Mouse (Mus musculus) MEL (cell line): ENCODE data around the gene Vmn1r35. TPM values are rescaled to one million over a fixed set of nuclear protein-coding genes. Genes with fewer than 3 reads are reported as not detected.
"Not testable (repeated sequence)": the region's sequence is repeated elsewhere in the genome, so short reads cannot be mapped to it uniquely, and the experiment has no call there.

Experiments
- DNase-seq: peaks from one replicate; pipeline ENCODE4 v3.0.0; 2011; ENCODE audit warnings: low read depth, low spot score
- H3K27ac ChIP-seq: 2 replicates; pipeline ENCODE4 v1.5.1; 2012; ENCODE audit warnings: low read depth, mild to moderate bottlenecking, control low read depth, low read length, moderate library complexity; ENCODE audit not compliant: control insufficient read depth
- H3K27me3 ChIP-seq, 2 experiments: fragments of 150-350 bp in 1 of 2; sonication (generic) in 1 of 2; 2 replicates each; pipeline ENCODE4 v1.6.1; 2012; ENCODE audit warnings: low read length in 2 of 2, mild to moderate bottlenecking in 2 of 2, improper control_type of control experiment in 1 of 2, moderate library complexity in 1 of 2; ENCODE audit not compliant: insufficient read depth in 2 of 2, control insufficient read depth in 1 of 2
- H3K36me3 ChIP-seq, 2 experiments: 2 replicates each; pipeline ENCODE4 v1.6.1; 2012 to 2014; ENCODE audit warnings: low read length in 2 of 2, improper control_type of control experiment in 1 of 2, inconsistent platforms in 1 of 2, mild to moderate bottlenecking in 1 of 2; ENCODE audit not compliant: insufficient read depth in 2 of 2, control insufficient read depth in 1 of 2
- H3K4me1 ChIP-seq, 2 experiments: fragments of 150-350 bp in 1 of 2; sonication (generic) in 1 of 2; 2 replicates each; pipeline ENCODE4 v1.6.1; 2012; ENCODE audit warnings: low read length in 2 of 2, improper control_type of control experiment in 1 of 2, mild to moderate bottlenecking in 1 of 2; ENCODE audit not compliant: insufficient read depth in 2 of 2, control insufficient read depth in 1 of 2
- H3K4me3 ChIP-seq, 2 experiments: fragments of 150-350 bp in 1 of 2; sonication (generic) in 1 of 2; 2 replicates each; pipeline ENCODE4 v1.5.1; 2012; ENCODE audit warnings: low read depth in 2 of 2, low read length in 2 of 2, mild to moderate bottlenecking in 2 of 2, moderate library complexity in 2 of 2, control low read depth in 1 of 2, improper control_type of control experiment in 1 of 2; ENCODE audit not compliant: control insufficient read depth in 1 of 2, insufficient read depth in 1 of 2
- H3K79me2 ChIP-seq: 2 replicates; pipeline ENCODE4 v1.6.1; 2012; ENCODE audit warnings: mild to moderate bottlenecking, low read length, moderate library complexity; ENCODE audit not compliant: control insufficient read depth, poor library complexity, insufficient read depth
- H3K9ac ChIP-seq: 2 replicates; pipeline ENCODE4 v1.6.1; 2012; ENCODE audit warnings: low read depth, mild to moderate bottlenecking, control low read depth, low read length, moderate library complexity; ENCODE audit not compliant: control insufficient read depth, poor library complexity, severe bottlenecking
- H3K9me3 ChIP-seq: fragments of 150-350 bp; sonication (generic); replicated peaks from 2 replicates; pipeline ENCODE4 v1.6.1; 2012; ENCODE audit warnings: mild to moderate bottlenecking, low read length, improper control_type of control experiment, moderate library complexity; ENCODE audit not compliant: insufficient read depth
- CHD1 ChIP-seq: IDR thresholded peaks from 2 replicates; pipeline ENCODE4 v1.6.1; 2012; ENCODE audit warnings: low read depth, mild to moderate bottlenecking, inconsistent platforms, low read length, improper control_type of control experiment
- CHD2 ChIP-seq: IDR thresholded peaks from 2 replicates; pipeline ENCODE4 v1.6.1; 2011; ENCODE audit warnings: low read length, improper control_type of control experiment
- E2F4 ChIP-seq: IDR thresholded peaks from 2 replicates; pipeline ENCODE4 v1.6.1; 2011; ENCODE audit warnings: low read depth, low read length, improper control_type of control experiment, borderline replicate concordance
- EP300 ChIP-seq, 2 experiments: IDR thresholded peaks; 2 replicates each; pipeline ENCODE4 v1.6.1; 2011; ENCODE audit warnings: improper control_type of control experiment in 2 of 2, low read length in 2 of 2, low read depth in 1 of 2, mild to moderate bottlenecking in 1 of 2
- ETS1 ChIP-seq: IDR thresholded peaks from 2 replicates; pipeline ENCODE4 v1.6.1; 2012; ENCODE audit warnings: low read depth, mild to moderate bottlenecking, inconsistent platforms, low read length, improper control_type of control experiment, moderate library complexity
- MAFK ChIP-seq: IDR thresholded peaks from 2 replicates; pipeline ENCODE4 v1.6.1; 2011; ENCODE audit warnings: low read depth, mild to moderate bottlenecking, low read length, improper control_type of control experiment, borderline replicate concordance
- MAX ChIP-seq: IDR thresholded peaks from 2 replicates; pipeline ENCODE4 v1.6.1; 2011; ENCODE audit warnings: low read length, improper control_type of control experiment
- MAZ ChIP-seq: IDR thresholded peaks from 2 replicates; pipeline ENCODE4 v1.6.1; 2012; ENCODE audit warnings: low read depth, mild to moderate bottlenecking, inconsistent platforms, low read length, improper control_type of control experiment
- MEF2A ChIP-seq: IDR thresholded peaks from 2 replicates; pipeline ENCODE4 v1.6.1; 2014; ENCODE audit warnings: low read depth, mild to moderate bottlenecking, inconsistent platforms, low read length, improper control_type of control experiment; ENCODE audit not compliant: poor library complexity, insufficient replicate concordance, severe bottlenecking; ENCODE audit errors: extremely low read depth
- MXI1 ChIP-seq: IDR thresholded peaks from 2 replicates; pipeline ENCODE4 v1.6.1; 2011; ENCODE audit warnings: mild to moderate bottlenecking, low read depth, low read length, improper control_type of control experiment
- NRF1 ChIP-seq: IDR thresholded peaks from 2 replicates; pipeline ENCODE4 v1.6.1; 2014; ENCODE audit warnings: low read depth, mild to moderate bottlenecking, inconsistent platforms, low read length, improper control_type of control experiment, moderate library complexity; ENCODE audit not compliant: poor library complexity, insufficient read depth, severe bottlenecking
- POLR2AphosphoS2 ChIP-seq: IDR thresholded peaks from 2 replicates; pipeline ENCODE4 v1.6.1; 2011; ENCODE audit warnings: low read length, improper control_type of control experiment
- POLR2AphosphoS5 ChIP-seq: IDR thresholded peaks from 2 replicates; pipeline ENCODE4 v1.6.1; 2012; ENCODE audit warnings: low read depth, borderline replicate concordance, mild to moderate bottlenecking, inconsistent platforms, low read length, moderate library complexity, mixed read lengths
- RAD21 ChIP-seq: IDR thresholded peaks from 2 replicates; pipeline ENCODE4 v1.6.1; 2011; ENCODE audit warnings: mild to moderate bottlenecking, low read depth, low read length, improper control_type of control experiment
- SIN3A ChIP-seq: IDR thresholded peaks from 2 replicates; pipeline ENCODE4 v1.6.1; 2012; ENCODE audit warnings: low read length, improper control_type of control experiment, inconsistent platforms
- SMC3 ChIP-seq: IDR thresholded peaks from 2 replicates; pipeline ENCODE4 v1.6.1; 2011; ENCODE audit warnings: low read depth, low read length, improper control_type of control experiment
- TAL1 ChIP-seq: IDR thresholded peaks from 2 replicates; pipeline ENCODE4 v1.6.1; 2012; ENCODE audit warnings: mild to moderate bottlenecking, inconsistent platforms, low read length, moderate library complexity, mixed read lengths
- TCF12 ChIP-seq: IDR thresholded peaks from 2 replicates; pipeline ENCODE4 v1.6.1; 2014; ENCODE audit warnings: low read depth, mild to moderate bottlenecking, inconsistent platforms, low read length, improper control_type of control experiment, moderate library complexity
- polyA plus RNA-seq, 2 experiments: library from polyadenylated mRNA; stranded (reverse) in 1 of 2; unstranded in 1 of 2; fragments of >175 nt in 1 of 2; fragments of >200 nt in 1 of 2; gene quantifications; 2 replicates each; pipeline versions ENCODE4 v1.2.1 to v1.2.4; 2012; ENCODE audit warnings: low replicate concordance in 2 of 2, low read depth in 1 of 2; ENCODE audit not compliant: insufficient read length in 2 of 2, insufficient read depth in 1 of 2, missing spikeins in 1 of 2
- total RNA-seq: library from RNA; depleted of rRNA; stranded (reverse); fragments of 300-350 nt; gene quantifications from 2 replicates; pipeline ENCODE4 v1.2.3, GENCODE M21; 2012; rRNA removed

Gene Vmn1r35
- not detected in 2 replicates for total RNA-seq
- not detected for polyA plus RNA-seq

- TF ChIP-seq MAFK (no peak), SMC3 (no peak), E2F4 (no peak), ETS1 (no peak), EP300 (IDR thresholded peaks at IDR 0.05; ENCODE audit: low read depth in 1 of 2, low read length in 2 of 2) (no peak), MAZ (no peak)
- TF ChIP-seq, all 39 proteins: peak for 0
- peaks cover 3% of the 10 kb centered on the region in 2 experiments; a peak in 2 of 4 replicates for H3K4me1 ChIP-seq
- H3K79me2 ChIP-seq: no peaks in the 10 kb centered on the region; the same call in 1 of the 2 replicates
- no peak within 1 kb of the TSS for H3K4me3 ChIP-seq
- no peak for DNase-seq
- H3K9ac ChIP-seq: no peak within 1 kb of the TSS
- H3K36me3 ChIP-seq: no peaks in the 10 kb centered on the region
- H3K27ac ChIP-seq: no peak within 1 kb of the TSS
- no peaks in the 10 kb centered on the region; a peak in 1 of 4 replicates for H3K27me3 ChIP-seq
- H3K9me3 ChIP-seq: no peaks in the 10 kb centered on the region
Measured at GRCm38 (mm10) chr6:66685806-66686205, at the start of gene Vmn1r35. Gene Vmn1r35 (minus strand): TSS chr6:66685906.

DNA sequence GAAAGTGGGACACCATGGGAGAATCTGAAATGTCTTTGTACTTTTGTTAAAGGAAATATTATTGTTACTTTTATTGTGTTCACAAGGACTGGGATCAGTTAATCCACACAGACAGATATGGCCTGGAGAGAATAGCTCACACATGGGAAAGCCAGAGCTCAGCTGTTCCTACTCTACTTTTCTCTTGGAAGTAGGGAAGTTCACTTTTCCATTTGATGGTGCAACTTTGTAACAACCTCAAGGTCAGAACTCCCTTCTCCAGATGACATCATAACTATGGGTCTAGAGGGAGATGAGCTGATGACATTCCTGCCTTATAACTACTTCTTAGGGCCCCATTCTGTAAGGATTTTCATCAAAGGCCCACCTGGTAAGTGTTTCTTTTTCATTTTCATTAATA, 43.4 kb upstream of the Vmn1r35 start, which contains the start of gene Vmn1r37:
Gene Vmn1r37, plus strand, starts transcription at position 301 of the 400 bp plus-strand sequence.
- DNase-seq, H3K79me2 ChIP-seq, H3K9me3 ChIP-seq, H3K27ac ChIP-seq, H3K4me1 ChIP-seq, H3K27me3 ChIP-seq, H3K4me3 ChIP-seq, H3K36me3 ChIP-seq, H3K9ac ChIP-seq: not testable (repeated sequence)

- not testable (repeated sequence) for H3K27ac ChIP-seq, H3K4me1 ChIP-seq, H3K27me3 ChIP-seq, DNase-seq, H3K9ac ChIP-seq, H3K4me3 ChIP-seq, H3K9me3 ChIP-seq, H3K36me3 ChIP-seq, H3K79me2 ChIP-seq
Measured at GRCm38 (mm10) chr6:66719068-66719467, 33.4 kb upstream of the Vmn1r35 start, which contains the start of gene Vmn1r36. Gene Vmn1r36 (minus strand): TSS chr6:66719168.

- H3K4me1 ChIP-seq: no peaks in the 10 kb centered on the region
- H3K27me3 ChIP-seq: no peaks in the 10 kb centered on the region
- no peaks in the 10 kb centered on the region for H3K79me2 ChIP-seq
- H3K36me3 ChIP-seq: no peaks in the 10 kb centered on the region
- no peak overlapping the region for H3K27ac ChIP-seq
- H3K4me3 ChIP-seq: no peak overlapping the region
- TF ChIP-seq NRF1 (no peak), TAL1 (no peak), POLR2AphosphoS5 (no peak), E2F4 (no peak), TCF12 (no peak), MEF2A (no peak), CHD2 (no peak), CHD1 (no peak), MAX (no peak), RAD21 (no peak), POLR2AphosphoS2 (no peak), MXI1 (no peak), SIN3A (no peak)
- H3K9ac ChIP-seq: no peak overlapping the region
- H3K9me3 ChIP-seq: no peaks in the 10 kb centered on the region
- DNase-seq: peak; percentile 7
Measured at GRCm38 (mm10) chr6:66713854-66714253, 28.1 kb upstream of the Vmn1r35 start.
